Mouse (Mus musculus) intestine, embryonic 16.5 days (tissue): ENCODE results near the gene Prkcq. TPM values are rescaled to one million over a fixed set of nuclear protein-coding genes. Genes with fewer than 3 reads are reported as not detected.
A peak's percentile ranks its signal among the peaks of the same experiment; 100 is the strongest.

ENCODE experiments used
- ATAC-seq: fragments of 200-750 bp; cut with Nextera tagmentation; 2 replicates; pipeline ENCODE4 v1.8.0; 2017; ENCODE audit warnings: moderate TSS enrichment, moderate library complexity
- H3K27ac ChIP-seq: fragments of 300-500 bp; sonication (generic); 2 replicates; pipeline ENCODE4 v1.5.1; 2014; ENCODE audit warnings: mild to moderate bottlenecking, low read length
- H3K27me3 ChIP-seq: fragments of 300-500 bp; sonication (generic); replicated peaks from 2 replicates; pipeline ENCODE4 v1.6.1; 2014; ENCODE audit warnings: low read length, control low read depth, mixed read lengths; ENCODE audit not compliant: control insufficient read depth, insufficient read depth
- H3K36me3 ChIP-seq: fragments of 300-500 bp; sonication (generic); 2 replicates; pipeline ENCODE4 v1.6.1; 2014; ENCODE audit warnings: low read length, control low read depth; ENCODE audit not compliant: control insufficient read depth, insufficient read depth
- H3K4me1 ChIP-seq: fragments of 300-500 bp; sonication (generic); 2 replicates; pipeline ENCODE4 v1.6.1; 2014; ENCODE audit warnings: low read length, control low read depth, mixed read lengths; ENCODE audit not compliant: control insufficient read depth, insufficient read depth
- H3K4me2 ChIP-seq: fragments of 300-500 bp; sonication (generic); 2 replicates; pipeline ENCODE4 v1.6.1; 2014; ENCODE audit warnings: low read depth, low read length, control low read depth
- H3K4me3 ChIP-seq: fragments of 300-500 bp; sonication (generic); 2 replicates; pipeline ENCODE4 v1.5.1; 2014; ENCODE audit warnings: mild to moderate bottlenecking, low read length
- H3K9ac ChIP-seq: fragments of 300-500 bp; sonication (generic); 2 replicates; pipeline ENCODE4 v1.6.1; 2014; ENCODE audit warnings: low read depth, low read length
- H3K9me3 ChIP-seq: fragments of 300-500 bp; sonication (generic); 2 replicates; pipeline ENCODE4 v1.6.1; 2016; ENCODE audit warnings: low read length, control low read depth; ENCODE audit not compliant: control insufficient read depth
- WGBS: fragments of 180-500 bp; shearing (Covaris S2); extraction: QIAGEN DNeasy Blood & Tissue Kit; methylation state at CpG from one replicate; pipeline ENCODE4 v1.1.7; 2014; 5-methylcytosine and 5-hydroxymethylcytosine counted together
- polyA plus RNA-seq: library from polyadenylated mRNA; unstranded; fragments of >200 nt; fragmentation: Nextera tagmentation; extraction: Ambion mirVana; gene quantifications from 2 replicates; pipeline ENCODE4 v1.2.1, GENCODE M21; 2015

The Prkcq gene
- polyA plus RNA-seq, 1 experiment from 2014 or later: 1.5 TPM

GRCm38 (mm10) chr2:11327280-11327679 is 155.4 kb downstream of the Prkcq start:
- no peak overlapping the region for H3K27ac ChIP-seq
- H3K9ac ChIP-seq: no peak overlapping the region
- H3K9me3 ChIP-seq: no peaks in the 10 kb centered on the region
- H3K4me3 ChIP-seq: no peak overlapping the region
- no peaks in the 10 kb centered on the region for H3K27me3 ChIP-seq
- no peaks in the 10 kb centered on the region for H3K36me3 ChIP-seq
- H3K4me1 ChIP-seq: peaks cover 6% of the 10 kb centered on the region; the same call in 1 of the 2 replicates
- H3K4me2 ChIP-seq: no peak overlapping the region
- WGBS: 52% methylated on average over 7 of the region's 7 CpGs
- no peak for ATAC-seq

GRCm38 (mm10) chr2:11329407-11330224 is 157.7 kb downstream of the Prkcq start:
- Histone ChIP-seq H3K4me3 (no peak overlapping the region), H3K9me3 (no peaks in the 10 kb centered on the region), H3K27me3 (no peaks in the 10 kb centered on the region), H3K36me3 (no peaks in the 10 kb centered on the region), H3K27ac (no peak overlapping the region), H3K9ac (no peak overlapping the region), H3K4me2 (no peak overlapping the region), H3K4me1 (peaks cover 9% of the 10 kb centered on the region; the same call in 1 of the 2 replicates)
- 33% methylated on average over 10 of the region's 10 CpGs for WGBS
- ATAC-seq: peak; percentile 78

GRCm38 (mm10) chr2:11331528-11332446 is 159.9 kb downstream of the Prkcq start:
- Histone ChIP-seq H3K4me3 (no peak overlapping the region), H3K27ac (no peak overlapping the region), H3K4me1 (peaks cover 9% of the 10 kb centered on the region; the same call in 1 of the 2 replicates), H3K27me3 (no peaks in the 10 kb centered on the region), H3K9ac (no peak overlapping the region), H3K4me2 (no peak overlapping the region), H3K36me3 (no peaks in the 10 kb centered on the region), H3K9me3 (no peaks in the 10 kb centered on the region)
- WGBS: 24% methylated on average over 11 of the region's 11 CpGs
- peak; percentile 52 for ATAC-seq

- WGBS: 71% methylated on average over 4 of the region's 4 CpGs
- peaks cover 9% of the 10 kb centered on the region; the same call in 1 of the 2 replicates for H3K4me1 ChIP-seq
- H3K36me3 ChIP-seq: no peaks in the 10 kb centered on the region
- no peak for ATAC-seq
- no peak overlapping the region for H3K27ac ChIP-seq
- no peak overlapping the region for H3K9ac ChIP-seq
- H3K4me3 ChIP-seq: no peak overlapping the region
- no peaks in the 10 kb centered on the region for H3K27me3 ChIP-seq
- no peak overlapping the region for H3K4me2 ChIP-seq
- H3K9me3 ChIP-seq: no peaks in the 10 kb centered on the region
Observed at GRCm38 (mm10) chr2:11332469-11332868, 160.6 kb downstream of the Prkcq start.

- H3K4me1 ChIP-seq: peaks cover 9% of the 10 kb centered on the region; the same call in 1 of the 2 replicates
- no peak overlapping the region for H3K27ac ChIP-seq
- no peaks in the 10 kb centered on the region for H3K36me3 ChIP-seq
- H3K4me3 ChIP-seq: no peak overlapping the region
- WGBS: 57% methylated on average over 14 of the region's 14 CpGs
- no peaks in the 10 kb centered on the region for H3K9me3 ChIP-seq
- H3K27me3 ChIP-seq: no peaks in the 10 kb centered on the region
- no peak for ATAC-seq
- no peak overlapping the region for H3K4me2 ChIP-seq
- H3K9ac ChIP-seq: 0 out of 2 replicates have a peak overlapping the region, but pooled peaks have one; percentile 6
Observed at GRCm38 (mm10) chr2:11333301-11334017, 161.6 kb downstream of the Prkcq start.

- no peaks in the 10 kb centered on the region for H3K9me3 ChIP-seq
- WGBS: 37% methylated on average over 8 of the region's 8 CpGs
- H3K27me3 ChIP-seq: no peaks in the 10 kb centered on the region
- H3K4me3 ChIP-seq: no peak overlapping the region
- H3K4me1 ChIP-seq: 0 out of 2 replicates have a peak, but pooled peaks cover 3% of the 10 kb centered on the region
- no peak overlapping the region for H3K27ac ChIP-seq
- ATAC-seq: peak; percentile 53; the same call in 1 of the 2 replicates
- no peak overlapping the region for H3K4me2 ChIP-seq
- no peaks in the 10 kb centered on the region for H3K36me3 ChIP-seq
- H3K9ac ChIP-seq: no peak overlapping the region
Observed at GRCm38 (mm10) chr2:11336320-11336719, 164.4 kb downstream of the Prkcq start.

- no peaks in the 10 kb centered on the region for H3K4me1 ChIP-seq
- H3K27ac ChIP-seq: no peak overlapping the region
- no peaks in the 10 kb centered on the region for H3K27me3 ChIP-seq
- H3K9ac ChIP-seq: no peak overlapping the region
- H3K36me3 ChIP-seq: no peaks in the 10 kb centered on the region
- WGBS: 71% methylated on average over 14 of the region's 14 CpGs
- H3K4me3 ChIP-seq: no peak overlapping the region
- no peak overlapping the region for H3K4me2 ChIP-seq
- ATAC-seq: no peak
- no peaks in the 10 kb centered on the region for H3K9me3 ChIP-seq
Observed at GRCm38 (mm10) chr2:11338931-11339839, 167.3 kb downstream of the Prkcq start.

GRCm38 (mm10) chr2:11344691-11345090 is 172.8 kb downstream of the Prkcq start:
- Histone ChIP-seq H3K4me1 (no peaks in the 10 kb centered on the region), H3K27me3 (no peaks in the 10 kb centered on the region), H3K27ac (no peak overlapping the region), H3K9me3 (no peaks in the 10 kb centered on the region), H3K9ac (no peak overlapping the region), H3K4me3 (no peak overlapping the region), H3K4me2 (no peak overlapping the region), H3K36me3 (no peaks in the 10 kb centered on the region)
- no peak for ATAC-seq
- 97% methylated on average over 3 of the region's 3 CpGs for WGBS
